Mouse (Mus musculus) spleen, adult 2 months (tissue): ENCODE results near the gene Arhgap45. TPM values are rescaled to one million over a fixed set of nuclear protein-coding genes. Genes with fewer than 3 reads are reported as not detected.
A peak's percentile ranks its signal among the peaks of the same experiment; 100 is the strongest.

ENCODE experiments used
- DNase-seq, 2 experiments: peaks; one replicate each; pipeline versions ENCODE4 v3.0.0 to v3.0.0-alpha.2; 2012 to 2021; ENCODE audit warnings: low spot score in 2 of 2, low read depth in 1 of 2
- H3K27ac ChIP-seq: fragments of 200-500 bp; 2 replicates; pipeline ENCODE4 v1.5.1; 2012; ENCODE audit warnings: low read length, inconsistent platforms; ENCODE audit not compliant: insufficient read depth
- H3K27me3 ChIP-seq: fragments of 200-500 bp; 2 replicates; pipeline ENCODE4 v1.6.1; 2012; ENCODE audit warnings: mild to moderate bottlenecking, moderate library complexity, low read length, inconsistent platforms; ENCODE audit not compliant: control insufficient read depth, insufficient read depth
- H3K36me3 ChIP-seq: fragments of 200-500 bp; 2 replicates; pipeline ENCODE4 v1.6.1; 2012; ENCODE audit warnings: mild to moderate bottlenecking, low read length, inconsistent platforms; ENCODE audit not compliant: control insufficient read depth, insufficient read depth
- H3K4me1 ChIP-seq: fragments of 200-500 bp; 2 replicates; pipeline ENCODE4 v1.6.1; 2011; ENCODE audit warnings: inconsistent platforms; ENCODE audit not compliant: control insufficient read depth, insufficient read depth, insufficient read length
- H3K4me3 ChIP-seq: fragments of 200-500 bp; 2 replicates; pipeline ENCODE4 v1.5.1; 2011; ENCODE audit warnings: mild to moderate bottlenecking, inconsistent platforms; ENCODE audit not compliant: insufficient read depth, insufficient read length; ENCODE audit errors: extremely low read depth
- CTCF ChIP-seq: fragments of 200-500 bp; IDR thresholded peaks from 2 replicates; pipeline ENCODE4 v1.5.1; 2011; ENCODE audit warnings: mild to moderate bottlenecking, inconsistent platforms; ENCODE audit not compliant: insufficient read depth, insufficient read length, insufficient replicate concordance; ENCODE audit errors: extremely low read depth
- POLR2A ChIP-seq: fragments of 200-500 bp; IDR thresholded peaks from 2 replicates; pipeline ENCODE4 v1.6.1; 2011; ENCODE audit warnings: low read depth, low read length, inconsistent platforms
- WGBS: fragments of 180-500 bp; shearing (Covaris S2); methylation state at CpG from one replicate; pipeline ENCODE4 v1.1.7; 2018; 5-methylcytosine and 5-hydroxymethylcytosine counted together
- polyA plus RNA-seq: library from polyadenylated mRNA; depleted of rRNA; stranded (reverse); fragments of >200 nt; gene quantifications from 2 replicates; pipeline ENCODE4 v1.2.3, GENCODE M21; 2012

Gene Arhgap45
- polyA plus RNA-seq, 1 experiment: 492 TPM

DNA sequence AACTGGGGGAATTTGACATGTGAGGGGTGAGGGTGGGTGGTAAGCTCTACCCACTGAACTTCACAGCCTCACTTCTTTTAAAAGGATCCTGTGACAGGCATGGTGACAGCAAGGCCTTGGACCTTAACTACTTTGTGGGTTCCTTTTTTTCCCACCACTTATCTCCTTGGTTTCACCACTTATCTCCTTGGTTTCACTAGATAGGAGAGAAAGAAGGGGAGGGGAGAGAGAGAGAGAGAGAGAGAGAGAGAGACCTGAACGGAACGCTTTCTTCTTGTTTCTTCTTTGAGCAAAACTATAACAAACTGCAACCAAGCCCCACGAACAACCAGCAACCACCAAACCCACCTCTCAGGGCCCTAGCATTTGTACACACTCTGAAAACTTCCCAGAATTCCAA lies 32.4 kb downstream of the Arhgap45 start:
- no peaks in the 10 kb centered on the region for H3K27me3 ChIP-seq
- TF ChIP-seq POLR2A (no peak), CTCF (no peak)
- DNase-seq: no peak
- H3K36me3 ChIP-seq: no peaks in the 10 kb centered on the region
- H3K4me3 ChIP-seq: no peak overlapping the region
- peaks cover 29% of the 10 kb centered on the region; the same call in 1 of the 2 replicates for H3K4me1 ChIP-seq
- 71% methylated on average over 3 of the region's 3 CpGs for WGBS
- H3K27ac ChIP-seq: no peak overlapping the region

- TF ChIP-seq CTCF: no peak
- no peak for TF ChIP-seq POLR2A
- no peak overlapping the region for H3K4me3 ChIP-seq
- H3K27ac ChIP-seq: peak overlapping the region; percentile 49
- peaks cover 29% of the 10 kb centered on the region; the same call in 1 of the 2 replicates for H3K4me1 ChIP-seq
- DNase-seq: no peak
- WGBS: 63% methylated on average over 6 of the region's 6 CpGs
- no peaks in the 10 kb centered on the region for H3K27me3 ChIP-seq
- H3K36me3 ChIP-seq: no peaks in the 10 kb centered on the region
These were observed 33.8 kb downstream of the Arhgap45 start for GRCm38 (mm10) chr10:80050244-80050643.

DNA sequence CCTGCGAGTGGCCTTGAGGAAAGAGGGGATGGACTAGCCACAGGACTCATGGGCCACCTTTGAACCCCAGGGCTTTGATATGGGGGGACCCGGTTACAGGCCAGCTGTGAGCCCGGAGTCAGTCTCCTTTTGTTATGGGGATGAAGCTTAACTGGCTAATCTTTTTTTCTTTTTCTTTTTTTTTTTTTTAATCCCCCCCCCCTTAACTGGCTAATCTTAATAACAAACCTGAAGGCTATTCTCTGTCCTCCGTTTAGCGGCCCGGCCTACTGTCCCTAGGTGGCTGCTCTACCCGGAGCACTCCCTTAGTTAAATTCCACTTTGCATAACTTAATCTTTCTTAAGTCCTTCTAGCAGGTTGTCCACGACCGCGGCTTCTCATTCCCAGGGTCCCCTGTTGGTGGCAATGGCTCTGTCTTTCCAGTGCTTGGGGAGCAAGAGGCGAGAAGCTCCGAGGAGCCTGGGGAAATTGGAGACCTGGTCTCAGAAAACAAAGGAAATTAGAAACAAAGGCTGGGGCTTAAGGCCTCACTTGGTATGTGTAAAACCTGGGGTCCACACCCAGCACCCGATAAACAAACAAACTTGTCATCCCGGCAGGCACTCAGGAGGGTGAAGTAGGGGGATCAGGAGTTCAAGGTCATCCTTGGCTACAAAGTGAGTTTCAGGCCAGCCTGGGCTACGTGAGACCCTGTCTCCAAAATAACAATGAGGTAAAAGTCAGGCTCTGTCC lies 34.6 kb downstream of the Arhgap45 start:
- no peak for TF ChIP-seq CTCF
- TF ChIP-seq POLR2A: no peak
- no peak for DNase-seq
- H3K27me3 ChIP-seq: no peaks in the 10 kb centered on the region
- peaks cover 4% of the 10 kb centered on the region for H3K36me3 ChIP-seq
- peaks cover 29% of the 10 kb centered on the region; the same call in 1 of the 2 replicates for H3K4me1 ChIP-seq
- peak overlapping the region; percentile 85 for H3K27ac ChIP-seq
- H3K4me3 ChIP-seq: no peak overlapping the region
- WGBS: 75% methylated on average over 15 of the region's 15 CpGs

DNA sequence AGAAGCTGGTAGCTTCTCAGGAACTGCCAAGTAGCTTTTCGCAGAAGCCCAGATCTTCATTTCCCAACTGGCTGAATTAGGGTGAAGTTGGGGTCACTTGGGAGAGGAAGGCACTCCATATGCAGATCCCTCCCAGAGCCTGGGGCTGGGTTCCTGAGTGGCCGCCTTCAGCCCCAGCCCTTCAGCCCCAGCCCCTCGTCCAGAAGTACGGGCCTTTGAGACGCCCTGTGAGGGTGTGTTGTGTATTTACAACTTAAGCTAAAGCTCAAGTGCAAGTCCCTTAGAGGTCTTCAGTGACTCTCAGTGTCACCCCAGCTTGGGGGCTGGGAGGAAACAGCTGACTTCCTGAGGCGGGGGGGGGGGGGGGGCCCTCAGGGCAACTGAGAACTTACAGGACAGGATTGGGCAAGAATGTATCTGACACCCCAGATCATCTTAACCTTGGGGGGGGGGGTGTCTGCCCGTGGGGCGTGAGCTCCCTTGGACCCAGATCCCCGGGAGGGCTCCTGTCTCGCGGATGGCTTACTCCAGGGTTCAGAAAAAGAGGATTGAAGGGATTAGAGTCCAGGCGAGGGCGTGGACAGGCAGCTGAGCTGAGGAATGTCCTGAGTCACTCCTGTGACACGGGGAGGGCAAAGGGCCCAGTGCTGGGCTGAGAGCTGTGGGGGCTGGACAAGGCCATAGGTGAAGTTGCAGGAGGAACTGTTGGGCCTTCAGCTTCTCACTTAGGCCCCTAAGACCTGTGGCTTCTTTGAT lies 35.3 kb downstream of the Arhgap45 start:
- TF ChIP-seq POLR2A: no peak
- no peak for TF ChIP-seq CTCF
- WGBS: 17% methylated on average over 14 of the region's 14 CpGs
- no peak for DNase-seq
- no peaks in the 10 kb centered on the region for H3K27me3 ChIP-seq
- H3K36me3 ChIP-seq: peaks cover 10% of the 10 kb centered on the region
- peaks cover 29% of the 10 kb centered on the region; the same call in 1 of the 2 replicates for H3K4me1 ChIP-seq
- H3K27ac ChIP-seq: peak overlapping the region; percentile 87
- no peak overlapping the region for H3K4me3 ChIP-seq

DNA sequence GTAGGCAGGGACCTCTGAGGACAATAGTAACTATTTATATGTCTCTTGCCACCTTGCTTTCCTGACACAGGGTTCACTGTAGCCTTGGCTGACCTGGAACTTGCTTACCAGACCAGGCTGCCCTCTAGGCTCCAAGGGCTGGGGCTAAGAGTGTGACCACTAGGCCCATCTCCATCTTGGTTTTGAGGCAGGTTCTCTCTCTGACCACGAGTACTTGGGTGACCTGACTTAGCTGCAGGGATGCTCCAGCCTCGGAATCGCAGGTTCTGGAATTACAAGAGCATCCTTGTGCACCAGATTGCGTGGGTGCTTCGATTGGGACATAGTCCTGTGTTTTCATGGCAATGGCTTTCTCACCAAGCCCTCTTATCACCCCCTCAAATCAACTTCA lies 35.9 kb downstream of the Arhgap45 start:
- TF ChIP-seq CTCF: no peak
- no peak for TF ChIP-seq POLR2A
- H3K27me3 ChIP-seq: no peaks in the 10 kb centered on the region
- 84% methylated on average over 5 of the region's 5 CpGs for WGBS
- DNase-seq: no peak
- peak overlapping the region; percentile 87 for H3K27ac ChIP-seq
- no peak overlapping the region for H3K4me3 ChIP-seq
- peaks cover 29% of the 10 kb centered on the region; the same call in 1 of the 2 replicates for H3K4me1 ChIP-seq
- H3K36me3 ChIP-seq: peaks cover 15% of the 10 kb centered on the region

DNA sequence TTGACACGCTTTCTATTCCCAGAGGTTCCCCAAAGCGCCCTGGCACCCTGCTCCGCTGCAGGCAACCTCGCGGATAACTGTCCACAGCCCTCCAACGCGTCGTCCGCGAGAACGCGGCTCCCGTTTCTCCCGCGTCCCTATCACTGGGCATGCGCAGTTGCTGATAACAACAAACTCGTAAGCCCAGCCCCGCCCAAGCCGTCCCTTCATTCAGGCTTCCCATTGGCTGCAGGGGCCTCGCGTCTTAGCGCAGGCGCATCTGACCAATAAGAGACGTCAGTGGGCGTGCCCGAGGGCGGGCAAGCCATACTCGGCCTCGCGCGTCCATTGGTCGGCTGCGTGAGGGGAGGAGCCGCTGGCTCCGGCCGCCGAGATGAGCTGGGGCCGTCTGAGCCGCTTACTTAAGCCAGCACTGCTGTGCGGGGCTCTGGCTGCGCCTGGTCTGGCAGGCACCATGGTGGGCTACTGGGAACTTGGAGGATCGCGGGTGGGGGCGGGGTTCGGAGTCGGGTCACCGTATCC lies 36.9 kb downstream of the Arhgap45 start:
- H3K27ac ChIP-seq: peak overlapping the region; percentile 92
- peak overlapping the region; percentile 79 for H3K4me3 ChIP-seq
- TF ChIP-seq CTCF (no peak), POLR2A (peak; percentile 86)
- H3K36me3 ChIP-seq: peaks cover 25% of the 10 kb centered on the region
- WGBS: under 1% methylated on average over 47 of the region's 47 CpGs
- DNase-seq: peak; percentile 97 to 99
- no peaks in the 10 kb centered on the region for H3K27me3 ChIP-seq
- peaks cover 29% of the 10 kb centered on the region; the same call in 1 of the 2 replicates for H3K4me1 ChIP-seq
